Mouse (Mus musculus): ENCODE data around the gene Csde1. TPM values are rescaled to one million over a fixed set of nuclear protein-coding genes. Genes with fewer than 3 reads are reported as not detected.

Csde1 gene
- polyA plus RNA-seq (2012; ENCODE audit: insufficient read depth, low replicate concordance), result 1.1 and 6.2 TPM in 2 replicates

- H3K4me1 ChIP-seq, result peaks cover 63% of the 10 kb centered on the region
- TF ChIP-seq GATA1 (IDR thresholded peaks at IDR 0.05; ENCODE audit: borderline replicate concordance, low read length), result no peak
- TF ChIP-seq FLI1 (IDR thresholded peaks at IDR 0.05; ENCODE audit: low read length), result no peak
- H3K4me3 ChIP-seq (replicated peaks), result peak within 1 kb of the TSS; percentile 98
- H3K36me3 ChIP-seq (replicated peaks; ENCODE audit: low read length), result peaks cover 14% of the 10 kb centered on the region
- no peaks in the 10 kb centered on the region for H3K9me3 ChIP-seq
- no peaks in the 10 kb centered on the region for H3K27me3 ChIP-seq (replicated peaks)
Measured at GRCm38 (mm10) chr3:103020249-103020942, at the start of gene Csde1. Csde1 (plus strand) TSS chr3:103020426.

- TF ChIP-seq FLI1 (IDR thresholded peaks at IDR 0.05; ENCODE audit: low read length), result no peak
- no peak for TF ChIP-seq GATA1 (IDR thresholded peaks at IDR 0.05; ENCODE audit: borderline replicate concordance, low read length)
- no peak overlapping the region for H3K4me3 ChIP-seq (replicated peaks)
- H3K36me3 ChIP-seq (replicated peaks; ENCODE audit: low read length), result no peaks in the 10 kb centered on the region
- no peaks in the 10 kb centered on the region for H3K4me1 ChIP-seq
- H3K9me3 ChIP-seq, result no peaks in the 10 kb centered on the region
- H3K27me3 ChIP-seq (replicated peaks), result peaks cover 8% of the 10 kb centered on the region
Measured at GRCm38 (mm10) chr3:102970508-102970907, 49.7 kb upstream of the Csde1 start.

- Histone ChIP-seq H3K4me1 (peaks cover 10% of the 10 kb centered on the region; the same call in 1 of the 2 replicates), H3K36me3 (replicated peaks; ENCODE audit: low read length) (no peaks in the 10 kb centered on the region), H3K9me3 (no peaks in the 10 kb centered on the region), H3K27me3 (replicated peaks) (peaks cover 6% of the 10 kb centered on the region), H3K4me3 (replicated peaks) (no peak overlapping the region)
- TF ChIP-seq GATA1 (IDR thresholded peaks at IDR 0.05; ENCODE audit: borderline replicate concordance, low read length) (no peak), FLI1 (IDR thresholded peaks at IDR 0.05; ENCODE audit: low read length) (no peak)
Measured at GRCm38 (mm10) chr3:102976906-102977305, 43.3 kb upstream of the Csde1 start.

GRCm38 (mm10) chr3:102979550-102980348 lies 40.5 kb upstream of the Csde1 start:
- peaks cover 10% of the 10 kb centered on the region; the same call in 1 of the 2 replicates for H3K4me1 ChIP-seq
- H3K36me3 ChIP-seq (replicated peaks; ENCODE audit: low read length), result no peaks in the 10 kb centered on the region
- H3K27me3 ChIP-seq (replicated peaks), result peaks cover 2% of the 10 kb centered on the region
- H3K9me3 ChIP-seq, result no peaks in the 10 kb centered on the region
- TF ChIP-seq FLI1 (IDR thresholded peaks at IDR 0.05; ENCODE audit: low read length) (no peak), GATA1 (IDR thresholded peaks at IDR 0.05; ENCODE audit: borderline replicate concordance, low read length) (no peak)
- no peak overlapping the region for H3K4me3 ChIP-seq (replicated peaks)

GRCm38 (mm10) chr3:102980349-102980736 lies 39.9 kb upstream of the Csde1 start:
- no peak for TF ChIP-seq FLI1 (IDR thresholded peaks at IDR 0.05; ENCODE audit: low read length)
- TF ChIP-seq GATA1 (IDR thresholded peaks at IDR 0.05; ENCODE audit: borderline replicate concordance, low read length), result no peak
- no peaks in the 10 kb centered on the region for H3K27me3 ChIP-seq (replicated peaks)
- no peak overlapping the region for H3K4me3 ChIP-seq (replicated peaks)
- no peaks in the 10 kb centered on the region for H3K9me3 ChIP-seq
- H3K36me3 ChIP-seq (replicated peaks; ENCODE audit: low read length), result no peaks in the 10 kb centered on the region
- H3K4me1 ChIP-seq, result peaks cover 10% of the 10 kb centered on the region; the same call in 1 of the 2 replicates

GRCm38 (mm10) chr3:102991041-102991440 lies 29.2 kb upstream of the Csde1 start:
- H3K4me3 ChIP-seq (replicated peaks), result no peak overlapping the region
- H3K36me3 ChIP-seq (replicated peaks; ENCODE audit: low read length), result no peaks in the 10 kb centered on the region
- H3K4me1 ChIP-seq, result peaks cover 5% of the 10 kb centered on the region; the same call in 1 of the 2 replicates
- H3K27me3 ChIP-seq (replicated peaks), result peaks cover 2% of the 10 kb centered on the region
- no peaks in the 10 kb centered on the region for H3K9me3 ChIP-seq
- TF ChIP-seq FLI1 (IDR thresholded peaks at IDR 0.05; ENCODE audit: low read length) (no peak), GATA1 (IDR thresholded peaks at IDR 0.05; ENCODE audit: borderline replicate concordance, low read length) (no peak)

DNA sequence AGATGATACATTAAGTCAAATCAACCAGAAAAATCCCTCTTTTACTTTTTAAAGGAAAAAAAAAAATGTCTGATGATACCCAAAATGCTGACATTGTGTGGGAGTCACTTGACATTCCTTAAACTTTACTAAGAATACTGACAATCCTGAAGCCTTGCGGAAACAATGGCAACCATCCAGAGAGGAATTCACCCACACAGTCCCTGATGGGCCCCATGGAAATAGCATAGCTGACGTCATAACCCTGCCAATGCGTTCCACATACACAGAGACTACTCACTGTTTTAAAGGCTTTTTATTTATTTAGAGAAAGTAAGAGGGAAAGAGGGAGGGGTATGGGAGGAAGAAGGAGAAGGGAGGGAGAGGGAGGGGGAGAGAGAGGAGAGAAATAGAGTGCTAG lies 27.3 kb upstream of the Csde1 start:
- H3K27me3 ChIP-seq (replicated peaks), result peaks cover 2% of the 10 kb centered on the region
- no peak overlapping the region for H3K4me3 ChIP-seq (replicated peaks)
- TF ChIP-seq GATA1 (IDR thresholded peaks at IDR 0.05; ENCODE audit: borderline replicate concordance, low read length) (no peak), FLI1 (IDR thresholded peaks at IDR 0.05; ENCODE audit: low read length) (no peak)
- peaks cover 7% of the 10 kb centered on the region for H3K36me3 ChIP-seq (replicated peaks; ENCODE audit: low read length)
- H3K9me3 ChIP-seq, result no peaks in the 10 kb centered on the region
- H3K4me1 ChIP-seq, result peaks cover 22% of the 10 kb centered on the region

GRCm38 (mm10) chr3:102995233-102995604 lies 25.0 kb upstream of the Csde1 start:
- TF ChIP-seq GATA1 (IDR thresholded peaks at IDR 0.05; ENCODE audit: borderline replicate concordance, low read length) (no peak), FLI1 (IDR thresholded peaks at IDR 0.05; ENCODE audit: low read length) (no peak)
- H3K4me1 ChIP-seq, result peaks cover 28% of the 10 kb centered on the region
- peak overlapping the region; percentile 97 for H3K4me3 ChIP-seq (replicated peaks)
- H3K27me3 ChIP-seq (replicated peaks), result peaks cover 2% of the 10 kb centered on the region
- peaks cover 1% of the 10 kb centered on the region; the same call in 1 of the 2 replicates for H3K9me3 ChIP-seq
- H3K36me3 ChIP-seq (replicated peaks; ENCODE audit: low read length), result peaks cover 30% of the 10 kb centered on the region

GRCm38 (mm10) chr3:102995605-102996321 lies 24.5 kb upstream of the Csde1 start, which contains the start of gene Sike1:
Sike1 (plus strand) TSS chr3:102995708.
- H3K9me3 ChIP-seq, result peaks cover 4% of the 10 kb centered on the region; the same call in 1 of the 2 replicates
- peaks cover 28% of the 10 kb centered on the region for H3K4me1 ChIP-seq
- peaks cover 2% of the 10 kb centered on the region for H3K27me3 ChIP-seq (replicated peaks)
- peak within 1 kb of the TSS; percentile 97 for H3K4me3 ChIP-seq (replicated peaks)
- peaks cover 35% of the 10 kb centered on the region for H3K36me3 ChIP-seq (replicated peaks; ENCODE audit: low read length)
- TF ChIP-seq FLI1 (IDR thresholded peaks at IDR 0.05; ENCODE audit: low read length) (0 out of 2 replicates have a peak, but pooled peaks have one; percentile 7), GATA1 (IDR thresholded peaks at IDR 0.05; ENCODE audit: borderline replicate concordance, low read length) (no peak)

Measured in megakaryocyte, embryonic 14.5 days (primary cell).